Mouse (Mus musculus): ENCODE measurements around the gene Utp18. TPM values are rescaled to one million over a fixed set of nuclear protein-coding genes. Genes with fewer than 3 reads are reported as not detected.

The Utp18 gene
- polyA plus RNA-seq, 2 experiments: 20.5 to 29.7 TPM

DNA sequence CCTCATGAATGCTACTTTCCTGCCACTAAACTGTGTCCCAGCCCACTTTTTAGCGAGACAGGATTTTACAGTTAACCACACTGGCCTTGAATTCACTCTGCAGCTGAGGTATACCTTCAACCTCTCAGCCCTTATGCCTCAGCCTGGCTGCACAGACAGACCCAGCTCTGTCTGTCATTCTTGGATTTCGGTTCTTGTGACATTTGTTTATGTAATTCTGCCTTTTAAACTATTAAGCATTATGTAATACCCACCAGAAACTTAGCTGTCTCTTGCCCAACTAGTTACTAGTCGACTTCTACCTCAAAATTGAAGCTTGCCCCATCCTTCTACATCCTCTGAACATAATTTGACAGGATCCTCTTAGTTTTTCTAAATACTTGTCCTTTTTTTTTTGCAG is 22.3 kb upstream of the Utp18 start:
- no peak overlapping the region for H3K4me2 ChIP-seq (replicated peaks; ENCODE audit: low read depth, low read length, severe bottlenecking)
- DNase-seq (ENCODE audit: low spot score) (no peak), ATAC-seq (ENCODE audit: low FRiP score, low read depth) (no peak)
- peaks cover 78% of the 10 kb centered on the region for H3K36me3 ChIP-seq (ENCODE audit: control insufficient read depth, insufficient read depth, low read length)
- H3K9me3 ChIP-seq (ENCODE audit: control insufficient read depth, low read length): no peaks in the 10 kb centered on the region
- TF ChIP-seq POLR2A (IDR thresholded peaks at IDR 0.05; ENCODE audit: borderline replicate concordance, extremely low read depth, insufficient read depth, insufficient read length): no peak
- H3K27me3 ChIP-seq (ENCODE audit: control insufficient read depth, insufficient read depth, low read length): no peaks in the 10 kb centered on the region
- WGBS: 84% methylated on average over 3 of the region's 3 CpGs
- H3K4me1 ChIP-seq (ENCODE audit: control insufficient read depth, insufficient read depth, low read length): no peaks in the 10 kb centered on the region
- no peak overlapping the region for H3K9ac ChIP-seq (ENCODE audit: low read depth, low read length, severe bottlenecking)
- H3K4me3 ChIP-seq (replicated peaks; ENCODE audit: low read length): no peak overlapping the region
- H3K27ac ChIP-seq (replicated peaks; ENCODE audit: low read depth, low read length): no peak overlapping the region

DNA sequence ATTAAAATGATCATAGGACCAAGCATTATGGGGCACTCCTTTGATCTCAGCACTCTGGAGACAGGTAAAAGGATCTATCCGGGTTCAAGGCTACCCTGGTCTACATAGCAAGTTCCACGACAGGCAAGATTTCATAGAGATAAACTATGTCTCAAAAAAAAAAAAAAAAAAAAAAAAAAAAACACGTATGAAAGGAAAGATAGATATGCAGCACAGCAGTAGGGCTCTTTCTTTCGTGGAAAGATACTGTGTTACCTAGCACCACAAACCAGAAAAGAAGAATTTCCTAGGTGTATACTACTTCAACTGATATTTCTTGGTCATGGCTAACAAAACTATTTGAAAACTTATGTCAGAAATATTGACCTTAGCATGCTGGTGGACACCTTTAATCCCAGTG is 21.3 kb upstream of the Utp18 start:
- H3K9me3 ChIP-seq (ENCODE audit: control insufficient read depth, low read length): no peaks in the 10 kb centered on the region
- H3K4me3 ChIP-seq (replicated peaks; ENCODE audit: low read length): no peak overlapping the region
- TF ChIP-seq POLR2A (IDR thresholded peaks at IDR 0.05; ENCODE audit: borderline replicate concordance, extremely low read depth, insufficient read depth, insufficient read length): no peak
- H3K27me3 ChIP-seq (ENCODE audit: control insufficient read depth, insufficient read depth, low read length): no peaks in the 10 kb centered on the region
- DNase-seq (ENCODE audit: low spot score): no peak
- peaks cover 69% of the 10 kb centered on the region for H3K36me3 ChIP-seq (ENCODE audit: control insufficient read depth, insufficient read depth, low read length)
- no peaks in the 10 kb centered on the region for H3K4me1 ChIP-seq (ENCODE audit: control insufficient read depth, insufficient read depth, low read length)
- WGBS: 95% methylated on average over 4 of the region's 4 CpGs
- ATAC-seq (ENCODE audit: low FRiP score, low read depth): no peak
- H3K4me2 ChIP-seq (replicated peaks; ENCODE audit: low read depth, low read length, severe bottlenecking): no peak overlapping the region
- no peak overlapping the region for H3K9ac ChIP-seq (ENCODE audit: low read depth, low read length, severe bottlenecking)
- H3K27ac ChIP-seq (replicated peaks; ENCODE audit: low read depth, low read length): no peak overlapping the region

DNA sequence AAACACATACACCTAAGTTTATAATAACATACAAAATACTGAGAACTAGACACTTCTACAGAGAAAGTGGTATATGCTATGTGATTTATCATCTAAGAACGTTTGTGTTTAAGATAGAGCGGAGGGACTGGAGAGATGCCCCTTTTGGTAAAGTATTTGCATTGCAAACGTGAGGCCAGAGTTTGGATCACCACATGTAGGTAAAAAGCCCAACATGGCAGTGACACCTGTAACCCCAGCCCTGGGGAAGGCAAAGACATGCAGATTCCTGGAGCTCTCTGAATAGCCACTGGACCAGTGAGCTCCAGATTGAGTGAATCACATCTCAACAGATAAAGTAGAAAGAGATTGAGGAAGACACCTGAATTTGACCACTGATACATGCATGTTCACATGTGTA is 12.2 kb upstream of the Utp18 start:
- DNase-seq (ENCODE audit: low spot score) (no peak), ATAC-seq (ENCODE audit: low FRiP score, low read depth) (no peak)
- no peak for TF ChIP-seq POLR2A (IDR thresholded peaks at IDR 0.05; ENCODE audit: borderline replicate concordance, extremely low read depth, insufficient read depth, insufficient read length)
- 87% methylated on average over 3 of the region's 3 CpGs for WGBS
- Histone ChIP-seq H3K27ac (replicated peaks; ENCODE audit: low read depth, low read length) (no peak overlapping the region), H3K4me2 (replicated peaks; ENCODE audit: low read depth, low read length, severe bottlenecking) (no peak overlapping the region), H3K4me3 (replicated peaks; ENCODE audit: low read length) (no peak overlapping the region), H3K9me3 (ENCODE audit: control insufficient read depth, low read length) (no peaks in the 10 kb centered on the region), H3K4me1 (ENCODE audit: control insufficient read depth, insufficient read depth, low read length) (no peaks in the 10 kb centered on the region), H3K27me3 (ENCODE audit: control insufficient read depth, insufficient read depth, low read length) (no peaks in the 10 kb centered on the region), H3K9ac (ENCODE audit: low read depth, low read length, severe bottlenecking) (no peak overlapping the region), H3K36me3 (ENCODE audit: control insufficient read depth, insufficient read depth, low read length) (peaks cover 22% of the 10 kb centered on the region)

DNA sequence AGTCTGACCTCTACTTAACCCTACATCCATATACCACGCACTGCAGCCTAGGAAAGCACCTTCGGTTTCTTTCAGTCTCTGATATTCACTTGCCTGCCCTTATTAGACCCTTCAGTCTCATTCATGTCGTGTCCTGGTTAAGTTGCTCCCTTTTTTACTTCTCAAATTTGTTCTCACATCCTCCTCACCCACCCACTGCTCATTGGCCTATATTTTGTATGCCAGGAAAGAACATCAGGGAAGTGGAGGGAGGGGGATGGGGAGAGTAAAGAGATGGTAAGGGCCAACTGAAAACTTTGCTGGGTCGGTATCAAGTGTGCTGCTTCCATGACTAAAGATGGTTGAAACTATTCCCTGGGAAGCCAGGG is 1.5 kb upstream of the Utp18 start:
- H3K27ac ChIP-seq (replicated peaks; ENCODE audit: low read depth, low read length): no peak overlapping the region; the same call in 1 of the 2 replicates
- H3K27me3 ChIP-seq (ENCODE audit: control insufficient read depth, insufficient read depth, low read length): no peaks in the 10 kb centered on the region
- no peak for ATAC-seq (ENCODE audit: low FRiP score, low read depth)
- TF ChIP-seq POLR2A (IDR thresholded peaks at IDR 0.05; ENCODE audit: borderline replicate concordance, extremely low read depth, insufficient read depth, insufficient read length): no peak
- H3K9me3 ChIP-seq (ENCODE audit: control insufficient read depth, low read length): no peaks in the 10 kb centered on the region
- peak overlapping the region; percentile 88 for H3K4me2 ChIP-seq (replicated peaks; ENCODE audit: low read depth, low read length, severe bottlenecking)
- WGBS: 7% methylated on average over 4 of the region's 4 CpGs
- peak overlapping the region; percentile 99 for H3K4me3 ChIP-seq (replicated peaks; ENCODE audit: low read length)
- H3K4me1 ChIP-seq (ENCODE audit: control insufficient read depth, insufficient read depth, low read length): peaks cover 16% of the 10 kb centered on the region
- peak overlapping the region; percentile 95 for H3K9ac ChIP-seq (ENCODE audit: low read depth, low read length, severe bottlenecking)
- H3K36me3 ChIP-seq (ENCODE audit: control insufficient read depth, insufficient read depth, low read length): peaks cover 15% of the 10 kb centered on the region
- DNase-seq (ENCODE audit: low spot score): no peak

DNA sequence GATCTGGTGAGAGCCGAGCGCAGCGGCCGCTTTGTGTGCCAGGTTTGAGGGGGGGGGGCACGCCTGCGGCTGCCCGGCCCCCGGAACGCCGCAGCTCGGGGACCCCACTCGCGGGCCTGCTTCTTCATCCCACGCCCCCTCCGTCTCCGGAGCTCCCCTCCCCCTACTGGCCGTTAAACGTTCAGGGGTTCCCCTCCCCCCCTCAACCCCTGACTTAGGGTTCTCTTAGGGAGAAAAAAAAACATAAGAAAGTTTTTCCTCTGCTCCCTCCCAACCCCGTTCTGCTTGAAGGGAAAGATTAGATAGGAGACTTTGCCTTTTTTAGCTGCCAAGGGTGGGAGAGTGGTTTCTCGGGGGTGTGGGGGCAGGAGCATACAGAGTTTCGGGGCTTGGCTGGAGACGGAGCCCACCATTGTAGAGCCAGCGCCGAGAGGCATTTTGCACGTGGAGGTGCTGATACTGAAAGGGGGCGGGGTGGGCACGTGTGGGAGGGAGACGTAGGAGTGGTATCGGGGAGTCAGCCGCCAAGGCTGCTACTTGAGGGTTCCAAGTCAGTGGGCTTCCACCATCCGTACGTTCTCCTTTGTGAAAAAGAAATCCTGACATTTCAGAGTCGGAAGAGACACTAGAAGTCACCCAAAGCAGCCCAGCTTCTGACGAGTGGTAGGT is 979 bp upstream of the Utp18 start:
- peak overlapping the region; percentile 99 for H3K4me3 ChIP-seq (replicated peaks; ENCODE audit: low read length)
- peak overlapping the region; percentile 95 for H3K9ac ChIP-seq (ENCODE audit: low read depth, low read length, severe bottlenecking)
- H3K27me3 ChIP-seq (ENCODE audit: control insufficient read depth, insufficient read depth, low read length): no peaks in the 10 kb centered on the region
- 4% methylated on average over 28 of the region's 34 CpGs for WGBS
- DNase-seq (ENCODE audit: low spot score) (peak; percentile 27), ATAC-seq (ENCODE audit: low FRiP score, low read depth) (no peak; the same call in 1 of the 2 replicates)
- peaks cover 16% of the 10 kb centered on the region for H3K4me1 ChIP-seq (ENCODE audit: control insufficient read depth, insufficient read depth, low read length)
- H3K27ac ChIP-seq (replicated peaks; ENCODE audit: low read depth, low read length): peak overlapping the region; percentile 89
- H3K9me3 ChIP-seq (ENCODE audit: control insufficient read depth, low read length): no peaks in the 10 kb centered on the region
- no peak for TF ChIP-seq POLR2A (IDR thresholded peaks at IDR 0.05; ENCODE audit: borderline replicate concordance, extremely low read depth, insufficient read depth, insufficient read length)
- peak overlapping the region; percentile 88 for H3K4me2 ChIP-seq (replicated peaks; ENCODE audit: low read depth, low read length, severe bottlenecking)
- H3K36me3 ChIP-seq (ENCODE audit: control insufficient read depth, insufficient read depth, low read length): peaks cover 12% of the 10 kb centered on the region; the same call in 1 of the 2 replicates

All from limb, embryonic 14.5 days (tissue).